In genomic region chr19:5940173-5940572, GRCm38 (mm10) we compare ENCODE assay signal across 8 mouse cellular contexts. TPM values are rescaled to one million over a fixed set of nuclear protein-coding genes. Genes with fewer than 3 reads are reported as not detected.
DNase-seq lines count a peak whose midpoint lies in the region; ATAC-seq and TF ChIP-seq lines count a peak whose summit lies in the region.

No protein-coding gene starts in this region.

- H3K4me1 ChIP-seq in kidney, adult 2 months (ENCODE audit: control insufficient read depth, insufficient read depth, low read length): peaks cover 25% of the 10 kb centered on the region
- H3K4me1 ChIP-seq in neural tube, embryonic 14.5 days (ENCODE audit: control insufficient read depth, insufficient read depth, low read length): peaks cover 2% of the 10 kb centered on the region; the same call in 1 of the 2 replicates

- H3K9ac ChIP-seq in neural tube, embryonic 14.5 days (replicated peaks; ENCODE audit: low read depth, low read length): no peak overlapping the region

- TF ChIP-seq POLR2A in kidney, adult 2 months (IDR thresholded peaks at IDR 0.05; ENCODE audit: low read depth, low read length): no peak

- no peaks in the 10 kb centered on the region for H3K9me3 ChIP-seq in neural tube, embryonic 14.5 days (ENCODE audit: control insufficient read depth, low read length)

- no peak for ATAC-seq in neural tube, embryonic 14.5 days (ENCODE audit: low read depth)
- ATAC-seq in megakaryocyte, adult 5-6 weeks (ENCODE audit: poor library complexity, severe bottlenecking): no peak

- no peak overlapping the region for H3K4me3 ChIP-seq in kidney, adult 2 months (ENCODE audit: insufficient read depth, low read depth, low read length)
- H3K4me3 ChIP-seq in neural tube, embryonic 14.5 days (ENCODE audit: low read depth, low read length): no peak overlapping the region

- H3K27me3 ChIP-seq in kidney, adult 2 months (replicated peaks; ENCODE audit: control insufficient read depth, insufficient read depth, low read length): no peaks in the 10 kb centered on the region
- no peaks in the 10 kb centered on the region for H3K27me3 ChIP-seq in neural tube, embryonic 14.5 days (ENCODE audit: control insufficient read depth, insufficient read depth, low read length)

- peak overlapping the region; percentile 64 for H3K27ac ChIP-seq in kidney, adult 2 months (ENCODE audit: insufficient read depth, low read depth, low read length)
- H3K27ac ChIP-seq in neural tube, embryonic 14.5 days (ENCODE audit: low read depth, low read length): peak overlapping the region; percentile 18; the same call in 1 of the 2 replicates

- peak; percentile 23 to 54 for DNase-seq in layer of hippocampus, postnatal 10 days (ENCODE audit: low spot score in 2 of 2)
- no peak for DNase-seq in layer of hippocampus, adult 9-10 months (ENCODE audit: low spot score)
- DNase-seq in adrenal gland, postnatal 14 days: peak; percentile 85
- peak; percentile 94 for DNase-seq in gastrocnemius, adult 18-20 months (ENCODE audit: low spot score)
- peak; percentile 96 for DNase-seq in kidney, adult 2 months
- DNase-seq in left cerebral cortex, adult 8-10 months (ENCODE audit: low spot score in 2 of 2): no peak

- no peaks in the 10 kb centered on the region for H3K36me3 ChIP-seq in kidney, adult 2 months (ENCODE audit: control insufficient read depth, insufficient read depth, low read length)
- H3K36me3 ChIP-seq in neural tube, embryonic 14.5 days (ENCODE audit: control insufficient read depth, insufficient read depth, low read length): no peaks in the 10 kb centered on the region

- no peak overlapping the region for H3K4me2 ChIP-seq in neural tube, embryonic 14.5 days (ENCODE audit: low read depth, low read length)

- TF ChIP-seq CTCF in kidney, adult 2 months (conservative IDR thresholded peaks at IDR 0.05; ENCODE audit: insufficient read depth, insufficient read length, low read depth, low read length): no peak

- 7% methylated on average over 4 of the region's 4 CpGs for WGBS in kidney, adult 2 months
- 62% methylated on average over 4 of the region's 4 CpGs for WGBS in neural tube, embryonic 14.5 days

RNA-seq across cellular contexts. Expression of gene Cdc42ep2, which starts 15.6 kb away (rescaled TPM):
- 1 to 10 TPM; 5.2 to 5.7 TPM for total RNA-seq in layer of hippocampus, postnatal 10 days (2021)
- total RNA-seq in adrenal gland, postnatal 14 days (2021): 9.6 and 9.7 TPM in 2 replicates
- total RNA-seq in gastrocnemius, adult 18-20 months (2021): 10 to 100 TPM in 1 of 2 experiments, 1 to 10 TPM in 1; 8.9 to 11.2 TPM
- polyA plus RNA-seq in kidney, adult 2 months (2012; rRNA removed): 12.0 and 12.2 TPM in 2 replicates
- 16.7 and 17.4 TPM in 2 replicates for polyA plus RNA-seq in neural tube, embryonic 14.5 days (2014; fragmentation: Nextera tagmentation; extraction: Ambion mirVana)
- 3.0 and 3.4 TPM in 2 replicates for total RNA-seq in megakaryocyte, adult 5-6 weeks (2015)
- 1.7 and 1.9 TPM in 2 replicates for total RNA-seq in megakaryocyte, adult 5-6 weeks (2017)
- total RNA-seq in left cerebral cortex, adult 8-10 months (2022): 1 to 10 TPM; 6.1 to 7.4 (median 6.4) TPM

RNA-seq across cellular contexts. Expression of gene Pola2, which starts 23.8 kb away (rescaled TPM):
- total RNA-seq in layer of hippocampus, postnatal 10 days (2021): 10 to 100 TPM in 1 of 2 experiments, 1 to 10 TPM in 1; 10.0 to 10.1 TPM
- 24.6 and 28.4 TPM in 2 replicates for total RNA-seq in adrenal gland, postnatal 14 days (2021)
- total RNA-seq in gastrocnemius, adult 18-20 months (2021): 1 to 10 TPM; 6.2 to 8.7 TPM
- polyA plus RNA-seq in kidney, adult 2 months (2012; rRNA removed): 24.9 and 26.2 TPM in 2 replicates
- 18.0 and 21.6 TPM in 2 replicates for polyA plus RNA-seq in neural tube, embryonic 14.5 days (2014; fragmentation: Nextera tagmentation; extraction: Ambion mirVana)
- total RNA-seq in megakaryocyte, adult 5-6 weeks (2015): 36.9 and 37.7 TPM in 2 replicates
- 29.0 and 33.7 TPM in 2 replicates for total RNA-seq in megakaryocyte, adult 5-6 weeks (2017)
- total RNA-seq in left cerebral cortex, adult 8-10 months (2022): 1 to 10 TPM; 4.4 to 6.6 (median 5.6) TPM

RNA-seq across cellular contexts. Expression of gene Dpf2, which starts 27.4 kb away (rescaled TPM):
- total RNA-seq in layer of hippocampus, postnatal 10 days (2021): 10 to 100 TPM; 76.0 to 79.9 TPM
- total RNA-seq in adrenal gland, postnatal 14 days (2021): 118 and 119 TPM in 2 replicates
- total RNA-seq in gastrocnemius, adult 18-20 months (2021): 10 to 100 TPM; 76.3 to 85.1 TPM
- 71.5 and 79.7 TPM in 2 replicates for polyA plus RNA-seq in kidney, adult 2 months (2012; rRNA removed)
- polyA plus RNA-seq in neural tube, embryonic 14.5 days (2014; fragmentation: Nextera tagmentation; extraction: Ambion mirVana): 85.3 and 102 TPM in 2 replicates
- 52.2 and 52.4 TPM in 2 replicates for total RNA-seq in megakaryocyte, adult 5-6 weeks (2015)
- 88.7 and 107 TPM in 2 replicates for total RNA-seq in megakaryocyte, adult 5-6 weeks (2017)
- total RNA-seq in left cerebral cortex, adult 8-10 months (2022): 10 to 100 TPM; 76.4 to 87.8 (median 81.6) TPM

RNA-seq across cellular contexts. Expression of gene Slc22a20, which starts 45.8 kb away (rescaled TPM):
- total RNA-seq in layer of hippocampus, postnatal 10 days (2021): not detected
- not detected in 2 replicates for total RNA-seq in adrenal gland, postnatal 14 days (2021)
- not detected for total RNA-seq in gastrocnemius, adult 18-20 months (2021)
- not detected in 2 replicates for polyA plus RNA-seq in kidney, adult 2 months (2012; rRNA removed)
- polyA plus RNA-seq in neural tube, embryonic 14.5 days (2014; fragmentation: Nextera tagmentation; extraction: Ambion mirVana): not detected in 2 replicates
- 0.16 and 0.20 TPM in 2 replicates for total RNA-seq in megakaryocyte, adult 5-6 weeks (2015)
- total RNA-seq in megakaryocyte, adult 5-6 weeks (2017): 1.1 and 1.2 TPM in 2 replicates
- not detected for total RNA-seq in left cerebral cortex, adult 8-10 months (2022)

RNA-seq across cellular contexts. Expression of gene Tigd3, which starts 46.2 kb away (rescaled TPM):
- total RNA-seq in layer of hippocampus, postnatal 10 days (2021): 1 to 10 TPM; 4.4 to 5.5 TPM
- total RNA-seq in adrenal gland, postnatal 14 days (2021): 1.4 and 1.7 TPM in 2 replicates
- total RNA-seq in gastrocnemius, adult 18-20 months (2021): under 1 TPM; 0.21 TPM
- 0.52 and 0.73 TPM in 2 replicates for polyA plus RNA-seq in kidney, adult 2 months (2012; rRNA removed)
- polyA plus RNA-seq in neural tube, embryonic 14.5 days (2014; fragmentation: Nextera tagmentation; extraction: Ambion mirVana): 11.4 and 12.8 TPM in 2 replicates
- total RNA-seq in megakaryocyte, adult 5-6 weeks (2015): 0.54 and 0.59 TPM in 2 replicates
- total RNA-seq in megakaryocyte, adult 5-6 weeks (2017): 1.0 and 1.8 TPM in 2 replicates
- total RNA-seq in left cerebral cortex, adult 8-10 months (2022): 1 to 10 TPM; 3.9 to 5.6 (median 5.0) TPM

Comparison
In these comparisons a context has a peak if more than half of its experiments do, and no peak if none do; other contexts are left out.
1. DNase-seq: peak in layer of hippocampus, postnatal 10 days (2 of 2), adrenal gland, postnatal 14 days (single experiment), gastrocnemius, adult 18-20 months (single experiment) and kidney, adult 2 months (single experiment); none in layer of hippocampus, adult 9-10 months (single experiment) and left cerebral cortex, adult 8-10 months (0 of 2).